Mouse (Mus musculus) urinary bladder, postnatal 36 days (tissue): ENCODE results near the gene Rpl29.

Source experiments
- DNase-seq, 2 experiments: peaks; one replicate each; pipeline ENCODE4 v3.0.0; 2022; ENCODE audit warnings: low spot score in 2 of 2, mixed read lengths in 1 of 2

Rpl29 gene

GRCm38 (mm10) chr9:106429221-106430014, at the start of gene Rpl29:
Gene Rpl29, plus strand, starts transcription at chr9:106429454.
- DNase-seq = peak; percentile 94 to 97

GRCm38 (mm10) chr9:106386181-106386864, 42.9 kb upstream of the Rpl29 start:
- no peak for DNase-seq

GRCm38 (mm10) chr9:106392828-106393527, 36.3 kb upstream of the Rpl29 start:
- DNase-seq = no peak

- DNase-seq = no peak
Measured at GRCm38 (mm10) chr9:106393548-106393947, 35.7 kb upstream of the Rpl29 start.

GRCm38 (mm10) chr9:106394649-106395602, 34.3 kb upstream of the Rpl29 start:
- DNase-seq = no peak

GRCm38 (mm10) chr9:106397733-106398132, 31.5 kb upstream of the Rpl29 start:
- no peak for DNase-seq

GRCm38 (mm10) chr9:106398667-106399311, 30.5 kb upstream of the Rpl29 start:
- DNase-seq = no peak

GRCm38 (mm10) chr9:106399808-106400207, 29.4 kb upstream of the Rpl29 start:
- DNase-seq = no peak

GRCm38 (mm10) chr9:106402149-106402548, 27.1 kb upstream of the Rpl29 start:
- DNase-seq = no peak

- no peak for DNase-seq
Measured at GRCm38 (mm10) chr9:106402607-106403375, 26.5 kb upstream of the Rpl29 start.

- no peak for DNase-seq
Measured at GRCm38 (mm10) chr9:106405275-106405674, 24.0 kb upstream of the Rpl29 start.

GRCm38 (mm10) chr9:106406443-106407078, 22.7 kb upstream of the Rpl29 start:
- no peak for DNase-seq

- DNase-seq = no peak
Measured at GRCm38 (mm10) chr9:106409096-106409495, 20.2 kb upstream of the Rpl29 start.

GRCm38 (mm10) chr9:106410086-106410650, 19.1 kb upstream of the Rpl29 start:
- DNase-seq = no peak

GRCm38 (mm10) chr9:106411091-106411594, 18.1 kb upstream of the Rpl29 start:
- no peak for DNase-seq

GRCm38 (mm10) chr9:106411729-106412128, 17.5 kb upstream of the Rpl29 start:
- no peak for DNase-seq

- no peak for DNase-seq
Measured at GRCm38 (mm10) chr9:106412210-106412609, 17.0 kb upstream of the Rpl29 start.

- no peak for DNase-seq
Measured at GRCm38 (mm10) chr9:106413606-106414005, 15.6 kb upstream of the Rpl29 start.

GRCm38 (mm10) chr9:106416826-106417225, 12.4 kb upstream of the Rpl29 start:
- DNase-seq = no peak
